Mouse (Mus musculus) brain, adult 2 months (tissue): ENCODE data around the gene Ino80b.

Source experiments
- DNase-seq: peaks from one replicate; pipeline ENCODE4 v3.0.0; 2011; ENCODE audit warnings: low read depth, low spot score

Gene Ino80b

DNA sequence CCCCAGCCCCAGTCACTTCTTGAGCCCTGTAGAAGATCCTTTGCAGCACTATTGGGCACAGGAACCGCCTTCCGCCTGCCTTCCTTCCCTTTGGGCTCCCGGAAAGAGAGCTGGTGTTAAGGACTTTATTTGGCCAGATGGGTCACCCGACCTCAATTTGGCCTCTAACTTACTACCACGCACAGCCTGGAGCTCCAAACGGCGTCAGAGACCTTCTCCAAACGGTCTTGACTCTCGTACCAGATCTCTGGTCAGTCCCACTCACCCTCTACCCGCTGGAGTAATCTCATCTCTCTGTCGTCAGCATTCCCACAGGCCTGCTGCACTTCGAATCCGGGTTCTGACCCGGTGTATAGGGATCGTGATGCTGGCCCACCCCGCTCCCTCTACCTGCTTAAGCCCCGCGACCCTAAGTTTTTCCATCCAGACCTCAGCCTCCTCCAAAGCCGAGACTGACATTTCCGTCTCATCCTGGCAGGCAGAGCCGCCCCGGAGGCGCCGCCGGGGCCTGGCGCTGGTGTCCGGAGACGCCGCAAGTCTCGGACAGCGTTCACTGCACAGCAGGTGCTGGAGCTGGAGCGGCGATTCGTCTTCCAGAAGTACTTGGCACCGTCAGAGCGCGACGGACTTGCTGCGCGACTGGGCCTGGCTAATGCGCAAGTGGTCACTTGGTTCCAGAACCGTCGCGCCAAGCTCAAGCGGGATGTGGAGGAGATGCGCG, 37.9 kb downstream of the Ino80b start:
- no peak for DNase-seq

GRCm38 (mm10) chr6:83086121-83087035, 38.9 kb downstream of the Ino80b start, which contains the start of gene Lbx2:
Gene Lbx2 (plus strand): TSS chr6:83086367.
- no peak for DNase-seq

GRCm38 (mm10) chr6:83084477-83084876, 40.8 kb downstream of the Ino80b start:
- no peak for DNase-seq

GRCm38 (mm10) chr6:83083497-83083896, 41.7 kb downstream of the Ino80b start:
- DNase-seq: no peak

GRCm38 (mm10) chr6:83080210-83080609, 45.0 kb downstream of the Ino80b start:
- DNase-seq: no peak

DNA sequence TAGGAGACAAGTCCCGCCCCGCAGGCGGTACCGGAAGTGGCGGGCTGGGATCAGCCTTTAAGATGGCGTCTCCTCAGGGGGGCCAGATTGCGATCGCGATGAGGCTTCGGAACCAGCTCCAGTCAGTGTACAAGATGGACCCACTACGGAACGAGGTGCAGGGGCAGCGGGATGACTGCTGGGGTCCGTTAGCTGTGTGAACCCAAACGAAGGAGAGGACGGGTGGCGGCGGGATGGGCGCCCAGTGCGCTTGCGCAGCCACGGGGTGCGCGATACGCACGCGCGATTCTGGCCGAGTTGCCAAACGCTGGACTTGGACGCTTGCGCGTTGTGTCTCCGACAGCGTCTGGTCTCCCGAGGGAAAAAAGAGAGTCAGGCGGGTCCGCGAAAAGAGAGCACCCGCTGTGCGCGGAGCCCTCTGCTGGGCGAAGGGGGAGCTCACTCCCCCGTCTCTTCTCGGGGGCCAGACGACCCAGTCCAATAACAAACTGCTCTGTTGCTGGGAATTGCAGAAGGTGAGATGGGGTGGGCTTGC, 46.8 kb downstream of the Ino80b start:
- DNase-seq: peak; percentile 96

DNA sequence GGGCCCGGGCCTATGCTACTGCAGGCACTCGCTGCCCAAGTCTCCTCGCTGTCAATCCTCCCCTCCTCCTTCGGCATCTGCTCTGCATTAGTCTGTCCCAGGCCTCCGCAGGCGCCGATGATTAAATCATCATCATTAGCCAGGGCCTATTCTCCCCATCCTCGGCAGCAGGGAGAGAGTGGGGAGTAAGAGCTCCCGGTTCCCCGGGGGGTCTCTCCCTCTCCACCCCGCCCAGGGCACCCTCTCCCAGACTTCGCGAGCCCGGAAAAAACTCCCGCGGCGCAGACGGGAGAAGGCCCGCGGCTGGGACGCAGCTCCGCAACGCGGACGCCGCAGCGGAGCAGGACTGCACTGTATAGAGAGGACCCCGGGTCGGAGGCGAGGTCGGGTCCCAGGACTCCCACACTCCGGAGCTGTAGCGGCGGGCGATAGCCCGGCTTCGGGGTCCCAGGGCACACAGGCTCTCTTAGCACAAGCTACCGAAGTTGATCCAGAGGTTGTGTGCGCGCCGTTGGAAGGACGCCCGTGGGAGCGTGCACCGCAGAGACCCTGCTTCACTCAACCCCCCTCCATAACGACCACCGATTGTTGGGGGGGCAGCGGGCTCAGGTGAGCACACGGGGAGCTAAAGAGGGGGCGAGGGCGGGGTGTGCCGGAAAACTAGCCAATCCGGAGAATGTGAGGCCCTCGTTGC, 47.5 kb downstream of the Ino80b start, which contains the start of gene Pcgf1:
Gene Pcgf1, plus strand, starts transcription at position 240 of the 694 bp plus-strand sequence.
- peak; percentile 99 for DNase-seq

DNA sequence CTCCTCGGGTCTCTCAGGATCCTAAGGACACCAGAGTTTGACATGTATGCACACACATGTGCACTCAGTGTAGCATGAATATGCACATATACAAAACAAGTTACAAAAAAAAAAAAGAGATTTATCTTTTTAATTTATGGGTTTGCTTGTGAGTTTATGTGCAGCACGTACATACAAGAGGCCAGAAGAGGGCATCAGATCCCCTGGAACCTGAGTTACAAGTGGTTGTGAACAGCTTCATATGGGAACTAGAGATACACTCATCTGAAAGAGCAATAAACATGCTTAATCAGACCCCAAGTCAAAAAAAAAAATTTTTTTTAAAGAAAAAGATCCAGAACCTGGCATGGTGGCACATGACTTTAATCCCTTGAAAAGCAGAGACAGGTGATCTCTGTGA, 50.3 kb downstream of the Ino80b start:
- DNase-seq: peak; percentile 22
